Mouse (Mus musculus) mouse embryonic stem cell (cell line): ENCODE measurements at regions not wholly inside any gene's neighbourhood (a gene's known extent, or its start where the extent isn't known, plus 50 kb on each side); places are given as distances from the start of the nearest gene placed in this dataset.

Experiments
- in situ Hi-C, 2 experiments: fragments of 300-500 bp; cut with MboI; formaldehyde crosslinking; loops; 1 replicate in 1 of 2; 3 replicates in 1 of 2; pipeline ENCODE4 v1.14.3; 2019 to 2020; ENCODE audit warnings: low sequenced_read_pairs in 2 of 2, low pct_unique_long_range_greater_than_20kb in 1 of 2, mixed read lengths in 1 of 2; ENCODE audit not compliant: unreplicated experiment in 1 of 2

DNA sequence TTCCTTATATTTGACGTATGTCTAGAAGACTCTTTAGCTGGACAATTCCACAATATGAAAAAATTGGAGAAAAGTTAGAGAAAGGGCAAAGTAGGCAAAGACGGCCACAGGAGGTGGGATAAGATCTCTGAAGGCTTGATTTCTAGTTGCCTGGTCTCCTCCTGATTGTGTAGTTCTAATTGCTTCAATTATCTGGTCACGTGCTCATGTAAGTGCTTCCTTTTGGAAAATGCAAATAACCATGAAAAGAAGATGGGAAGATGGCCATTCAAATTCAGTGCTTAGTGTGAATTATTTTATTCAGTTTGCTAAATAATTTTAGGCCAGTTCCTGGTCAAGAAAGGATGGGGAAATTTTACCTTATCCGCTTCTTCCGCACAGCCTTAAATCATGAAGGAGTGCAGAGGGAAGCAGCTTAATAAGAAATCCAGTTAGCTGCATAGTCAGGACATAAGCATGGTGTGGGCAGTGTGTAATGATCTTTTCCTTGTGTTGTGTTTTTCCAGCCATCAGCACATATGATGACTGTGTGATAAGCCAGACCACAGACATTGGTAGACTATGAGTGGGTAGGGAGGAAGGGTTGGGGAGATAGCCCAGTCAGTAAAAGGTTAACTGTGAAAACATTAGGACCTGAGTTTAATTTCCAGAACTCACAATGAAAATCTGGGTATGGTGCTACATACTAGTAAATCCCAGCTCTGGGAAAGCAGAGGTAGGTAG is 267.7 kb upstream of the Nmur2 start:
- in situ Hi-C loops, result no loop called here

DNA sequence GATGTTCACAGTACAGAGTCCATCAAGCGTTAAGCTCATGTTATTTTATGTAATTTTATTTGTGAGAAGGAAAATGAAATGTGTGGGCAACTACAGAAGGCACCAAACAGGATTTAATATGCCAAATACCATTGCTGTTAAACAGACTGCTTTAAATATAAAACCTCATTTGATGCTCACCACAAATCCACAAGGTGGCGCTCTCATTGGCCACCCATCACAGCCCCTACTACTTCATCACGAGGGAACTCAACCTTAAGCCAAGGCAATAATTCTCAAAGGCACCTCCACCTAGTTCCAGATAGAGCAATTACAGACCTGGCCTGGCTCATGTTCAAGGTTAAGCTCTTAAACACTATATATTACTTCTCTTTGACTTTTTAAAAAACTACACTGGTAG is 266.2 kb upstream of the Nmur2 start:
- in situ Hi-C loops, result no loop called here

DNA sequence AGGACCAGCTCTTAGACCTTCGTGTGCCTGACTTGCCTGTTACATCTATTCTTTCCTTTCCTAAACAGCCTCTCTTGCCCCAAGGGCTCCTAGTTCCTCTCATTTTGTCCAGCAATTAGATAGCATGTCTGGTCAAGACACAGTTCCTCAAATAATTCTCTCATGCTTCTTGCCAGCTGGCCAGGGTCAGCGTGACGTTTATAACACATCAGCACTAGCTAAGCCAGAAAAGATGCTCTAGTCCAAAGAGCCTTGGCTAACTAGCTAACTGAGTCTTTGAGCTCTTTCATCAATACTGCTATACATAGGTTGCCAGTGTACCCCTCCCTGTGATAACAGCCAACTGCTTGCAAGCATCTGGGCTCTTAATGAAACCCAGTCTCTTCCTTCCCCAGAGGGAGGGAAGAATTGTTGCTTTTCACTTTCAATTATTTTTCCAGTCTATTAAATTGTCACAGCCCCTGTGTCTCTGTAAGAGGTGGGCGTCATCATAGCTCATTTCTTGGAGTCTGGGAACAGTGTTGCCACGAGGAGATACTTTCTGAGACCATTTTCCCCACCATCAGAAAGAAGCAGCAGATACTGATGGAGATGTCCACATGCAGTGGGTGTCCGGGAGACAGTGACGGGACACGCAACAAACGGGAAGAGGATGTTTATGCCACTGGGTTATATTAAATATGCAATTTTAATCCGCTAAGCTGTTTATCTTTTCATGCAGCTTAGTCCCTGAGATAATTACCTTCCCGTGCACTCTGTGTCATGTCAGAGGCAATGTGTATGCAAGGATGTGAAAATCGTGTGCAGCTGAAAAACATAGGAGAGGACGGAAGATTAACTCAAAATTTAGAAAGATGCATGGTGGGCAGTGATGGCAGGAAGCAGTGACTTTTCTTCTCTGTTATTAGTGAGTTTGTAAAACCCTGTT is 250.1 kb upstream of the Nmur2 start:
- in situ Hi-C loops, result no loop called here

DNA sequence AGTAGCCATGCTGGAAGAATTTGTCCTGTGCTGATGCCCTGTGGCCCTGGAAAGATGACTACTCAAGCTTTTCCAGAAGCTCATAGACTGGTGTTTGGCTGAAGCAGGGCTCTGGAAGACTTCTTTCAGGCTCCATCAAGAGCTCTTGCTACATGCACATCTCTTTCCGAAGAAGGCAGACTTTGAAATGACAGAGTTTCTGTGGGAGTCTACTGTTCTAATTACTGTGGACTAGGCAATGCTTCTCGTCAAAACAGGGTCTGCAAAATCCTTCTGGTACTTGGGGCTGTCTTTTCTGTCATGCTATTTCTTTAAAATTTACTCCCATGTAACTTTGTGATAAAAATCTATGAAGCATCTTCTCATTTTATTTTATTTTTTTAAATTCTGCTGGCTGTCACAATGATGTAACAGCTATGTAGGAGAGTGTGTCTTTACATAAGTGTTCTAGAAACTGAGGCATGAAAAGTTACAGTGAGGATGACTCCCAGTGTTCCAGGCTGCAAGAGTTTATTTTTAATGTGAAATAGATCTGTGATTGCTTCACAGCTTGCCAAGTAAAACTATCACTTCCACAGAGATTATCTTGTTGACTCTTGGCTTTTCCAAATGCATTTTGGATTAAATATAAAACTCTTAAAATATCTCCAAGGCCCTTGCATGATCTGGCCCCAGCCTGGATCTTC is 244.9 kb upstream of the Nmur2 start:
- in situ Hi-C loops, result no loop called here

DNA sequence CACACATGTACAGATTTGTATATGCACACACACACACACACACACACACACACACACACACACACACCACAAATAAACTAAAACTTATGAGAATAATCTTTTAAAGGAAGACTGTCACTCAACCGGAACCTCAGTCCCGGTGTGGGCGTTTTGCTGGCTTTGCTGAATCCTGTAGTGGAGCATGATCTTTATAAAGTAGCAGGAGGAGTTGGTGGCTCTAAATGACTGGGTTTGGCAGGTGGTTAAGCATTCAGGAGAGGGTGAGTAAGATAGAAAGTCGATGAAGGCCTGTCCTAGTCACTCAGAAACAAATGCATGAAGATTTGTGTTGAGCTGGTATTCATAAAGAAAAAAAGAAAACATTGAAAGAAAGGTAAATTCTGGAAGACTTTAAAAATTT is 240.4 kb upstream of the Nmur2 start:
- in situ Hi-C loops, result no loop called here

DNA sequence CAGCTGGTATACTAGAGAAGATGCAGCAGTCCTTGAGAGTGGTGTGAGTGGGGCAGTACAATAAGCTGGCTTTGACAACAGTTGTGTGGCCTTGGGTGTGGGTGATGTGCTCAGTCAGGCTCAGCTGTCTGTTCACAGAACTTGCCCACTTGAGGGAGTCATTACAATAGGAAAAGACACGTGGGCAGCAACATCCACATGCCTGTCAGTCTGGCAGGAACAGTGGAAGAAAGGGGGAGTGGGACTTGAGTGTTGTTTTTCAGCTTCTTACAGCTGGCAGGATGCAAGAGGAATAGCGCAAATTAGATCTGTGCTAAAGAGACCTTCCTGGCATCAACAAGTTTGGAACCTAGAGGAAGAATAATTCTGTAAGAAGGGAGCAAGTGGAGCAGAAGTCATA is 239.4 kb upstream of the Nmur2 start:
- in situ Hi-C loops, result no loop called here

DNA sequence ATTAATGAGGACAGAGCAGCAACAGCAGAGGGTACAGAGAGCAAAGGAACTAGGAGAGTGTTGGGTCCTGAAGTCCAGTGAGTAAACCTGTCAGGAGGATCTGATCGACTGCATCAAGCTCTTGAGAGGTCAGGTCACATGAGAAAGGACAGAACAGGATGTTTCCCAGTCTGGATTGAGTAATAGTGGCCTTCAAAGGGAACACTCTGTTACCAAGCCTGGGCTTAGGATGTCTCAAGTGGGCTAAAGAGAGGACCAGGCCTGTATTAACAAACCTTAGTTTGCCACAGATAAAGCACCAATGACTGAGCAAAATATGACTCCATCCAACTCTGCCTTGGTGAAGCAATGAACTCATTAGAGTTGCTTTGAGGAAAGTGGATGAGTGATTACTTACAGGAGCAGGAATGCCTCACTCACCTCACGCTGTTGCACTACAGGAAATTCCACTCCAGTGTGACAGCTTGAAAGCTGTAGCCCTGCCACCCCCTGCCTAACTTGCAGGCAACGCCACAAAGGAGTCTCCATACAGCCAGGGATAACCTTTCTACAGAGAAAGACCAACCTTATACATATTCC is 229.2 kb upstream of the Nmur2 start:
- in situ Hi-C loops, result no loop called here

DNA sequence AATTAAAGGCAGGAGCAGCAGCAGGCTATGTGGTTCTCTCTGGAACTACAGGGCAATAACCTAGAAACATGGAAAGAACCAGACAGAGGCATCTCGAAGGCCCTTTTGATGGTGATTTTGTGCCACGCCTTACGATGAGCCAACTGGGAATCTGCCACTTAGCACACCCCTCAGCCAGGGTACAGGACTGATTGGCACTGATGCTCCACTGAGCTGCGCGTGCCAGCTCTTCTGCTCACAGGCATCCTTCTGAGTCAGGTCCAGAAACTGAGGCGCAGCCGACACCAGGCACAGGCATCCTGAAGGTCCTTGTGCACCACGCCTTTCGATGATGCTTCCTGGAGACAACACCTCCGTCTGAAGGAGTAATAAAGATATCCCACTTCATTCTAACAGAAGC is 221.9 kb upstream of the Nmur2 start:
- in situ Hi-C loops, result no loop called here

DNA sequence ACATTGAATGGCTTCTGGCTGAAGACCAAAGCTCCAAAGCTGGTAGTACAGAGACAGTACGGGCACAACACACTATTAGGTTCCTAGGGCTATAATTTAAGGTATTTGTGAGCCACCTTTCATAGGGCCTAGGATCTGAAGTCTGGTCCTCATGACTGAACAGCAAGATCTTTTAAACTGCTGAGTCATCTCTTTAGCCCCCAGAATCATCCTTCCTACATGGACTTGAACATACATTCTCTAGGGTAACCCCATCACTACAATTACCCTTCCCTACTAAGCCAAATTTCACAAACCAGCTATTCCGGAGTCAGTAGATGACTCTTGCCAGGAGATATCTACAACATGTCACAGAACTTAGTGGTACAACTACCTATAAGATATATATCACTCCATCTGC is 215.5 kb upstream of the Nmur2 start:
- in situ Hi-C loops, result no loop called here

DNA sequence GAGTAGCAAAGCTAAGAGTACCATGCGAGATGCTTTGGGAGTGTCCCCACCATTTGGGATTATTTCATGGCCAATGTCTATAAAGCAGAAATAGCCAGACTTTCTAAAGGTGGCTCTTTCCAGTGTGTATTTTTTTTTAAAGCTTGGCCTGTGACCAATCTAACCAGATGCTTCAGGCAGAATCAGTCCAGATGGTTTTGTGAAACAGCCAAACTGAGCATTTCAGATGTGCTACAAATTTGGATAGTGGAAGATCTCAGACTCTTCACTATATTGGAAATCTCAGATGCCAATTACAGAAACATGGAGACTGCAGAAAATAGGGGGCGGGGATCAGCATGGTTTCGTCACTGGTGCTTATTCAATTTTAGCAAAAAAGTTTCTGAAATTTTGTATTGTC is 213.6 kb upstream of the Nmur2 start:
- in situ Hi-C loops, result no loop called here

DNA sequence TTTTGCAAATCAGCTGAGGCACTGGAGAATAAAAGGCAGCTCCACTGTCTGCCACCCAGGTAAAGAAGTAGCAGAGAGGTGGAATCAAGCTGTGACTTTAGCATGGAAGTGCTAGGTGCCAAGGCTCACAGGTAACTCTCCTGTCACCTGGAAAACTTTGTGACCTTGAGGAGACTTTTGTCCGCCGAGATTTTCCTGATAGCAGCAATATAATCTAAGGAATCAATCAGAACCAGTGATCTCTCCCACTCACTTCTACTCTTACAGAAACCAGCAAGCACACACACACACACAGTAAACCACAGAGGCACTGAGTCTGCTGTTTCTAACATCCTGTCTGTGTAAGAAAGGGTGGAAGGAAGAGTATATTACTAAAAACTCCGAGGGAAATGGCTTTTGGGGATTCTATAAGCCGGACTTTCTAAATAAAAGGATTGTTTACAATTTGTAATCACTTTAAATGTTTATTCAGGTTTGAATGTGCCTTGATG is 206.6 kb upstream of the Nmur2 start:
- in situ Hi-C loops, result no loop called here

DNA sequence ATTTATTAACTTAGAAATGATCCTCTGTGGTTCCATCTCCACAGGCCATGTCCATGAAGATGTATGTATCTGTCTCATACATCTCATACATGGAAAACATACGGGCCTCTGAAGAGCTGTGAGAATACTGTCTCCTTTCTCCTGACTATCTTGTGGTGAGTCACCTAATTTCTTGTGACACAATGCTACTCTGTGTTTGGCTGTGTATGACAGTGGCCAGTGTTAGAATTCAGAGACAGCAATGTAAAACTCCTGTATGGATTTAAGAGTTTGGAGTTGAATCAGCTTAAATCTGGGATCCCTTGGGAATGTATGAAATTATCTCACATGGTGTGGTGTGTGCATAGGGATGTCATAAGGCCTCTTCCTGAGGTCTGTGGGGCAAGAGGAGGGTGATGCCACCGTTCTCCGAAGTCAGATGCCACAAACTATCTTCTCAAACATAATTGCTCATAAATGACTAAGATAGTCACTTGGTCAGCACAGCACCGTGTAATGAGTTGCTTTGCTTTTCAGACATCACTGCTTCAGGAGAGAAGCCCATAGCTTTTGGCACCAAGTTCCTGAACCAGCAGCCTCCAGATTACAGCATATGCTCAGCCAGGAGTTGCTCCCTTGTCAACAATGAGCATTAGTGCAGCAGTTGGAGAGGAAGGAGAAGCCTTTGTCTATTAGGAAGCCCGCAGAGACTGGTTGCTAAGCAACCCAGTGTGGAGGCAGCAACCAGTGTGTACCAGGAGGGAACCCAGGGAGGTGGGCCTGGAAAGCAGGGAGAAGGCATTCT is 205.9 kb upstream of the Nmur2 start:
- in situ Hi-C loops, result no loop called here

DNA sequence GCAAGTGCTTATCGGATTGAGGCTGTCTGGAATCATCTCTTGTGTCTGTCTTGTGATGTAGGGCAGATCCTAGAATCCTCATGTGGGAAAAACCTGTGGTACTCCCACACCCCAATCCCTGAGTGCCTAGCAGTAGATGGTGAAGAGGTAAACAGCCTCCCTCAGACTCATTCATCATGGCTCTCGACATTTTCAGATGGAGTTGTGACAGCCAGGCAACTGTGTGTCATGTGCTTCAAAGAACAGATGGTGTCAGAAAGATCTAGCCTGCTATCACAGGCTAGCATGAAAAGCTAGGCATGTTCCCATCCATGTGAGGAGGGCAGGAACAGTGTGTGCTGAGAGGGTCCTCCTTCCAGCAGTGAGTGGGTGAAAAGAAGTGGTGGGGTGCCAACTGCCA is 204.1 kb upstream of the Nmur2 start:
- in situ Hi-C loops, result no loop called here

DNA sequence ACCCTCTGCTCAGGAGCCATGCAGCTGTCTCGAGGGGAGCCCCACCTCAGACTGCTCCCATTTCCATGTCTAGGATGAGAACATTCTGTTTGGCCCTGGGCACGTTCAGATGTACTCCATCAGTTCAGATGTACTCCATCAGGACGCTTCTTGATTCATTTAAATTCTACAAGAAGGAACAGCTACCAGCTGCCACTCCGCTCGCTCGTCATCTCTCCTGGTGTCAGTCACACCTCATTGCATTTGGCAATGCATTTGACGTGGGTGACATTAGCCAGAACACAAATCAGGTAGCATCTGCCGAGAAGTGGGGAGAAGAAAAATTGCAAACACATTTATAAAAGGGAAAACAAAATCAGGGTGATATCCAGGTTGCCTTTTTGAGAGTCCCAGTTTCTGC is 202.6 kb upstream of the Nmur2 start:
- in situ Hi-C loops, result no loop called here

DNA sequence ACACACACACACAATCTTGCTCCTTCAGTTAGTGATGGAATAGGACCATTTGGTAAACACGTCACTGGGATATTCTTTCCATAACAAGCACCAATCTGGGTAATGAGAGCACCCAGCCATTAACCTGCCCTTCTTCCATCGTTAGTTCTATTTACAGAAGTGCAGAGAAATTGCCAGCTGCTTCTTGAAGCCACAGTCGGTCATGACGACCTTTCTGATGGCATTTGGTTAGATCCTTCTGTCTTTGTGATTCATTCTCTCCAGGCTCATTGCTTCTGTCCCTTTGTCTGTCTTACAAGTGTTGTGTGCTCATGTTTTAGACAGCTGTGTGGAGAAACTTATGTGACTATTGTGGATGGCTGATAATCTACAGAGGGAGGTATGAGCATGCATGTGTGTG is 197.9 kb upstream of the Nmur2 start:
- in situ Hi-C loops, result no loop called here

DNA sequence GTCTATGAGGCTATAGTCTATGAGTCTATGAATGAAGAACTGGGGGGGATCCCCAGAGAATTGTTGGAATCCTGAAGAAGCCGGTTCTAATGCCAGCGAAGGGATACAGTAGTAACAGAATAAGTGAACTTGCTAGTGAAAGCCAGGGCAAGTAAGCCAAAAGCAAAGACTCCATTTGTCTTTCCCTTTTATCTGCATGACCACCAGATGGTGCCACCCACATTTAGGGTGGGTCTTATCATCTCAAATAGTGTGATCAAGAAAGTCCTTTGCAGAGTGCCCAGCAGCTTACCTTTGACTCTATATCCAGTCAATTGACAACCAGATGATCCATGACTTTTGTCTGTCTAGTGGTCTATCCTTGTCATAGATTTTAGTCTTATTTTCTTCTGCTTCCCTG is 184.2 kb upstream of the Nmur2 start:
- in situ Hi-C loops, result no loop called here

DNA sequence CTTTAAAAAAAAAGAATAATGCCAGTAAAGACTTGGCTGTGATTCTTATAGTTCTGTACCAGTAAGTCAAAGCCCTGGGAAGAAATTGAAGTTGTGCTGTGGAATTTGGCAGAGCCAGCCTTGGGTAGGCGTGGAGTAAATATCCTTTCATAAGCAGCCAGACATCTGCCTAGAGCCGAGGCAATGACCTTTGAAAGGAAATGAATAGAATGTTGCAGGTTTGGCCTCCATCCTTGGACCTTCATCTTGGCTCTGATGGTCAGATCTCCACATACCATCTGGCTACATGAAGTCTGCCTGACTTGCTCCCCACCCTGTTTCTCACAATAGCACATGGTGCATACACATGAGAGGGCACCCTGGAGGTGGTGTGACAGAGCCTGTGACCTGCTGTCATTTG is 174.9 kb upstream of the Nmur2 start:
- in situ Hi-C loops, result no loop called here

DNA sequence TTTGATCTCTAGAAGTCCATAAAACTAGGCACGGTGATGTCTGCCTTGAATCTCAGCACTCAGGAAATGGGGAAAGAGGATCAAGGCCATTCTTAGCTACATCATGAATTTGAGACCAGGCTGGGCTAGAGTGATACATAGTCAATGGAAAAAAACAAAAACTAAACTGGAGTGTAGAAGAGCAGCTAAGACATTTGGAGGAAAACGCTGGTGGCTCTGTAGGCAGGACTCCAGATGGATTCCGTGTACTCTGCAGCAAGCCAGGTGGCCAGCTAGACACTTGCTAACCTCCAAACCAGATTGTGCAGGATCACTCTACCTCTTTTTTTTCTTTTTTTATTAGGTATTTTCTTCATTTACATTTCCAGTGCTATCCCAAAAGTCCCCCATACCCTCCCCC is 161.0 kb upstream of the Nmur2 start:
- in situ Hi-C loops, result no loop called here
